Mouse (Mus musculus): ENCODE data around the gene Krtdap. TPM values are rescaled to one million over a fixed set of nuclear protein-coding genes. Genes with fewer than 3 reads are reported as not detected.
"Not testable (repeated sequence)": the region's sequence is repeated elsewhere in the genome, so short reads cannot be mapped to it uniquely, and the experiment has no call there.

Krtdap gene
- not detected for polyA plus RNA-seq (2012; fragmentation: generic; extraction: Trizol)
- long read RNA-seq, experiment 1, result 0 reads
- long read RNA-seq, experiment 2, result 0 reads

DNA sequence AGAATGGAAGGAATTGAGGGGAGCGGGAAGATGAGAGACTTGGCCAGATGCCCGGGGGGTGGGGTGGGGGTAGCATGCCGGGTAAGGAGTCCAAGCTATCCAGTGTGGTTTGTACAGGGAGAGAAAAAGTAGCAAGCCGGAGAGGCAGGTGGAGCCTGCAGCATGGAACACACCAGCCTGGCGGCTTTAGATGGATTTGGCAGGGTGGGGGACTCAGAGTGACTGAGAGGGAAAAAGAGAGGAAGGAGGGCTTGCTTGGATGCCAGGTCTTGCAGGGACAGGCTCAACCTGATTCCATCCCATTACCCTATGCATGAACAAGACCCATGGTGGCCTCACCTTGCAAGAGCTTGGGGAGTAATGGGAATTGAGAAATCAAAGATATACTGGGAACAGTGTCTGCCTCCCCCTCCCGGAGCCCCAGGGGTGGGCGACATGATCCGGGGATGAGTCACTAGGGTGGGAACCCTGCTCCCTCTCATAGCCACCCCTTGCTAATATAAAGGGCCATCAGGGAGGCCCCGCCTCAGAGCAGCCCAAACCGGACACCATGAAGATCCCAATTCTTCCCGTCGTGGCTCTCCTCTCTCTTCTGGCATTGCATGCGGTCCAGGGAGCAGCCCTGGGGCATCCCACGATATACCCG lies at the start of gene Krtdap:
Gene Krtdap, plus strand, starts transcription at position 520 of the 646 bp plus-strand sequence.
- no peaks in the 10 kb centered on the region for H3K79me2 ChIP-seq (ENCODE audit: control insufficient read depth, insufficient read depth)
- peaks cover 22% of the 10 kb centered on the region for H3K27me3 ChIP-seq (ENCODE audit: control insufficient read depth, insufficient read depth, insufficient read length)
- H3K36me3 ChIP-seq (ENCODE audit: control insufficient read depth, insufficient read depth), result no peaks in the 10 kb centered on the region
- H3K4me3 ChIP-seq (ENCODE audit: insufficient read depth, poor library complexity, severe bottlenecking), result no peak within 1 kb of the TSS
- H3ac ChIP-seq (ENCODE audit: control insufficient read depth, insufficient read length, low read depth), result no peak within 1 kb of the TSS
- TF ChIP-seq MYOD1 (IDR thresholded peaks at IDR 0.05; ENCODE audit: control insufficient read depth, insufficient read length, low read depth) (no peak), CEBPB (IDR thresholded peaks at IDR 0.05; ENCODE audit: low read depth) (no peak), MYOG (IDR thresholded peaks at IDR 0.05; ENCODE audit: control insufficient read depth, extremely low read depth, insufficient read length) (no peak), USF1 (IDR thresholded peaks at IDR 0.05; ENCODE audit: low read depth) (no peak), FOSL1 (IDR thresholded peaks at IDR 0.05; ENCODE audit: insufficient read depth, low read length, poor library complexity, severe bottlenecking) (no peak), CTCF (IDR thresholded peaks at IDR 0.05; ENCODE audit: control insufficient read depth, insufficient read depth, insufficient read length) (no peak), MAX (IDR thresholded peaks at IDR 0.05) (no peak)
- H3K79me3 ChIP-seq (ENCODE audit: low read depth), result no peaks in the 10 kb centered on the region

GRCm38 (mm10) chr7:30742570-30742969 lies 45.1 kb upstream of the Krtdap start:
- H3K4me3 ChIP-seq (ENCODE audit: insufficient read depth, poor library complexity, severe bottlenecking); H3K79me3 ChIP-seq (ENCODE audit: low read depth); H3ac ChIP-seq (ENCODE audit: control insufficient read depth, insufficient read length, low read depth); H3K27me3 ChIP-seq (ENCODE audit: control insufficient read depth, insufficient read depth, insufficient read length); H3K36me3 ChIP-seq (ENCODE audit: control insufficient read depth, insufficient read depth); H3K79me2 ChIP-seq (ENCODE audit: control insufficient read depth, insufficient read depth): not testable (repeated sequence)

- not testable (repeated sequence) for H3K27me3 ChIP-seq (ENCODE audit: control insufficient read depth, insufficient read depth, insufficient read length); H3ac ChIP-seq (ENCODE audit: control insufficient read depth, insufficient read length, low read depth); H3K79me3 ChIP-seq (ENCODE audit: low read depth); H3K36me3 ChIP-seq (ENCODE audit: control insufficient read depth, insufficient read depth); H3K79me2 ChIP-seq (ENCODE audit: control insufficient read depth, insufficient read depth); H3K4me3 ChIP-seq (ENCODE audit: insufficient read depth, poor library complexity, severe bottlenecking)
Measured at GRCm38 (mm10) chr7:30743617-30744016, 44.1 kb upstream of the Krtdap start, which contains the start of gene Gapdhs. TSS of gene Gapdhs (minus strand) at chr7:30743681.

- no peak for TF ChIP-seq USF1 (IDR thresholded peaks at IDR 0.05; ENCODE audit: low read depth)
- no peak for TF ChIP-seq CTCF (IDR thresholded peaks at IDR 0.05; ENCODE audit: control insufficient read depth, insufficient read depth, insufficient read length)
- no peak for TF ChIP-seq FOSL1 (IDR thresholded peaks at IDR 0.05; ENCODE audit: insufficient read depth, low read length, poor library complexity, severe bottlenecking)
- TF ChIP-seq CEBPB (IDR thresholded peaks at IDR 0.05; ENCODE audit: low read depth), result no peak
- no peak for TF ChIP-seq MYOG (IDR thresholded peaks at IDR 0.05; ENCODE audit: control insufficient read depth, extremely low read depth, insufficient read length)
- TF ChIP-seq MAX (IDR thresholded peaks at IDR 0.05), result no peak
- no peak for TF ChIP-seq MYOD1 (IDR thresholded peaks at IDR 0.05; ENCODE audit: control insufficient read depth, insufficient read length, low read depth)
- Histone ChIP-seq H3ac (ENCODE audit: control insufficient read depth, insufficient read length, low read depth) (no peak overlapping the region), H3K79me2 (ENCODE audit: control insufficient read depth, insufficient read depth) (no peaks in the 10 kb centered on the region), H3K36me3 (ENCODE audit: control insufficient read depth, insufficient read depth) (no peaks in the 10 kb centered on the region), H3K79me3 (ENCODE audit: low read depth) (no peaks in the 10 kb centered on the region), H3K4me3 (ENCODE audit: insufficient read depth, poor library complexity, severe bottlenecking) (no peak overlapping the region), H3K27me3 (ENCODE audit: control insufficient read depth, insufficient read depth, insufficient read length) (no peaks in the 10 kb centered on the region)
Measured at GRCm38 (mm10) chr7:30744022-30744598, 43.6 kb upstream of the Krtdap start.

DNA sequence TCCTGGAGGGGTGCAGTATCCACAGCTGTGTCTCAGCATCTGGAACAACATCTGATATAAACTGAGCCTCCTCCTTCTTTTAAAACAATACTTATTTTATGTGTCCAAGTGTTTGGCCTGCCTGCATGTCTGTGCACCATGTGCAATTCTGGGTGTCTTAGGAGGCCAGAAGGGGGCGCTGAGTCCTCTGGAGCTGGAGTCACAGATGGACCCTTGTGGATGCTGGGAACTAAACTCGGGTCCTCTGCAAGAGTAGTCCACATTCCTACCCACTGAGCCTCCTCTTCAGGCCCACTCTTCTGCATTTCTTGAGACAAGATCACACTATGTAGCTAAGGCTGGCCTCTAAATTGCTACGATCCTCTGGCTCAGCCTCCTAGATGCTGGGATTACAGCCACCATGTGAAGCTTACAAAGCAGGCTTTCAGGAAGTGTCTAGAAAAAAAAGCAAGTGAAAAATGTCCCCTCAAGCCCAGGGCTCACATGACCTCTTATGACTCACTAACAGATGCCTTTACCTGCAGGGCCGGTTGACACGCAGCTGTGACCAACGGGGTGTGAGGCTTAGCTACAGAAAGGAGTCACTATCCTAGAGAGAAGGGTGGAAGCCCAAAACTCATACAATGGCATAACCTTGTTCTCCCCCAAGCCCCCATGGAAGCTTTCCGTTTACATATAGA lies 40.0 kb upstream of the Krtdap start:
- H3K79me3 ChIP-seq (ENCODE audit: low read depth), result no peaks in the 10 kb centered on the region
- H3K36me3 ChIP-seq (ENCODE audit: control insufficient read depth, insufficient read depth), result no peaks in the 10 kb centered on the region
- H3K79me2 ChIP-seq (ENCODE audit: control insufficient read depth, insufficient read depth), result no peaks in the 10 kb centered on the region
- no peak overlapping the region for H3K4me3 ChIP-seq (ENCODE audit: insufficient read depth, poor library complexity, severe bottlenecking)
- H3K27me3 ChIP-seq (ENCODE audit: control insufficient read depth, insufficient read depth, insufficient read length), result no peaks in the 10 kb centered on the region
- TF ChIP-seq USF1 (IDR thresholded peaks at IDR 0.05; ENCODE audit: low read depth) (no peak), CTCF (IDR thresholded peaks at IDR 0.05; ENCODE audit: control insufficient read depth, insufficient read depth, insufficient read length) (no peak), MYOG (IDR thresholded peaks at IDR 0.05; ENCODE audit: control insufficient read depth, extremely low read depth, insufficient read length) (no peak), CEBPB (IDR thresholded peaks at IDR 0.05; ENCODE audit: low read depth) (no peak), MYOD1 (IDR thresholded peaks at IDR 0.05; ENCODE audit: control insufficient read depth, insufficient read length, low read depth) (no peak), MAX (IDR thresholded peaks at IDR 0.05) (no peak), FOSL1 (IDR thresholded peaks at IDR 0.05; ENCODE audit: insufficient read depth, low read length, poor library complexity, severe bottlenecking) (no peak)
- H3ac ChIP-seq (ENCODE audit: control insufficient read depth, insufficient read length, low read depth), result no peak overlapping the region

Measured in C2C12 (cell line).